Mouse (Mus musculus) cerebellum, postnatal 10 days (tissue): ENCODE measurements at regions not wholly inside any gene's neighbourhood (a gene's known extent, or its start where the extent isn't known, plus 50 kb on each side); places are given as distances from the start of the nearest gene placed in this dataset.

ENCODE experiments used
- DNase-seq, 2 experiments: peaks; one replicate each; pipeline ENCODE4 v3.0.0; 2021; ENCODE audit warnings: mixed read lengths in 2 of 2

DNA sequence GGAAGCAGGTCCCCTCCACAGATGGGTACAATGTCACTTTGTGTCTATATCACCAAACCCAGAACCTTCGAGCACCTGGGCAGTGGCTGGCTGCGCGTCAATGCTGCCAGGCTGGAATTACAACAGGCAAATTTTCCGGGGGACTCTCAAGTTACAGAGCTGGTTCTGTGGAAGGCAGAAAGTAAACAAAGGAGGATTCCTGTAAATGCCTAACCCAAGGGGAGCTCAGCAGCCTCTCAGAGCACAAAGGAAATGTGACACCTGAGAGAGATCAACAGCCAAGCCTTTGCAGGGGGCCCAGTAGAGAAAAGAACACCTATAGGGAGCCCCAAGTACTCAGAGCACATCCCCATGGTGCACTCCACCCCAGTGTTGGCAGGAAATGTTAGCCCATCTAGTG is 70.7 kb downstream of the Setd4 start:
- no peak for DNase-seq

DNA sequence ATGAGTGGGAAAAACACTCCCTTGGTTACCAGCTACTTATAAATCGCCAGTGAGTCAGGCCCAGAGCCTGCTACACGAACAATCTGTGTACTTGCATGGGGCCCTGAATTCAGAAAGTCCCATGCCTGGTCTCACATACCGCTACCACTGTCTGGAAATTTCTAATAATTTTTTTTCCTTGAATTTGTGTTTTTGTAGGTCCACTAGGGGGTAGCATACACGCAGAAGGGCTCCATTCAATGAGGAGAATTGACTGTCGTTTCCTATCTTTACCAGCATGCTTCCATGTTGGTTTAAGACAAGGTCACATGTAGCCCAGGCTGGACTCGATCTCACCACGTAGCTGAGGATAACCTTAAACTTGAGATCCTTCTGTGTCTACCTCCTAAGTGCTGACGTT is 71.9 kb downstream of the Setd4 start:
- DNase-seq, result no peak

DNA sequence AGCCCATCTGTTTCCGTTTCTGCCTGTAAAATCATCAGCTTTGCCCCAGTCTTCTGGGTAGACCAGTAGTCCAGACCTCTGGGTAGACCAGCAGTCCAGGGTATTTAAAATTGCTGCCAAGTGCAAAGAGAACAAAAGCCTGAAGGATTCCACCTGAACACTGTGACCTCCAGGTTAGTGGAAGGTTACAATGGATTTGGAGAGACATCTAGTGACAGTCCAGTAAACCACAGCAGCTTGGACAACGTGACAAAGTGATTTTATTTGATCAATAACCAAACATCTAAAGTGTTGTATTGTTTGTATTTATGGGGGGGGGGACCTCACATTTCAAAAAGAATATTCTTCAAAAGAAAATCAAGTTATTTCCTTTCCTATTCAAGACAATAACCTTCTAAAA is 81.4 kb downstream of the Setd4 start:
- peak in 1 of 2 experiments; percentile 19 for DNase-seq

DNA sequence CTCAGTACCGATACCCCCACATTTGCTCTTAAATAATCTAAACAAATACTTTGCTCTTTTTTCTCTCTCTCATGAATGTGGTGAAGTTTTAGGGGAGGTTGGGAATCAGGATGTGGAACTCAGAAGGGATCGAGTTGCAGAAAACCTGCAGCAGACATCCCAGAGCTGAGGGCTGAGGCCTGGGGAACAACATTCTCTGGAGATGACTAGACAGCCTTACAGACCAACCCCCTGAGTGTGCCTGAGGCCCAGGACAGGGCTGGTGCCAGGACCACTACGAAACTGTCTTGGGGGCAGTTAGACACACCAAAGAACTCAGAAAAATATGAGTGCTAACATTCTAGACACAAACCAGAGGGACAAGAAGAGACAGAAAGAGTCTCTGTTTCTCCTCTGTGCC is 83.4 kb downstream of the Setd4 start:
- DNase-seq, result no peak

DNA sequence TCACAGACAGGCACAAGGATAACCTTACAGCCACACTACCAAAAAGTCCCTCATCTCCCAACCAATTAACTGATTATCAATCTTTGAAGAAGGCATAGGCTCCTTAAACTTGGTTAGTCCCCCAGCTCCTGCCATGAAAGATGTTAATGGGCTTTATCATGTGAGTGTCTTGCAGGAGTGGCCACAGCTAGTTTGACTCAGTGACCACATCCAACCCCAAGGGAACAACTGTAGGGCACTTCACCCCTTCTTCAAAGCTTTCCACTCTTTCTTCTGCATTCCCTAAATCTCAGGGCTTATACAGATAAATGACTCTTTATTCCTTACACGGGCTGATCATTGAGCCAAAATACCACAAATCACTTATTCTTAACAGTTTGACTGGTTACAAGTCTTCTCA is 85.2 kb downstream of the Setd4 start:
- no peak for DNase-seq

DNA sequence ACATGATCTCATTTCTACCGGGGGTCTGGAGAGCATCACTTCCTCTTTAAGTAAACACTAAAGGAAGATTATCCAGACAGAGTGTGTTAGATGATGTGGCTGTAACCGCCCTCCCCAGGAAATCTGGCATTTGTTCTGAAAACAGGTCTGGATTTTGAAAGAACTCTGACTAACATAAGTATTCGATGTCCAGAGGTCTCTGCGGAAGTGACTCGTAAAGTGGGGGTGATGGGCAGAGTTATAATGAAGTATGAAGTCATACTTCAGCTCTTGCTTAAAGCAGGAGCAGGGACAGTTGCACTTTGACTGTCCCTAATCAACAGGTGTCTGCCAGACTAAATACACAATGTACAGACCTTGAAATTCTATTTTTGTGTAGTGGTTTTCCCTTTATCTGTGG is 87.1 kb downstream of the Setd4 start:
- DNase-seq, result no peak

DNA sequence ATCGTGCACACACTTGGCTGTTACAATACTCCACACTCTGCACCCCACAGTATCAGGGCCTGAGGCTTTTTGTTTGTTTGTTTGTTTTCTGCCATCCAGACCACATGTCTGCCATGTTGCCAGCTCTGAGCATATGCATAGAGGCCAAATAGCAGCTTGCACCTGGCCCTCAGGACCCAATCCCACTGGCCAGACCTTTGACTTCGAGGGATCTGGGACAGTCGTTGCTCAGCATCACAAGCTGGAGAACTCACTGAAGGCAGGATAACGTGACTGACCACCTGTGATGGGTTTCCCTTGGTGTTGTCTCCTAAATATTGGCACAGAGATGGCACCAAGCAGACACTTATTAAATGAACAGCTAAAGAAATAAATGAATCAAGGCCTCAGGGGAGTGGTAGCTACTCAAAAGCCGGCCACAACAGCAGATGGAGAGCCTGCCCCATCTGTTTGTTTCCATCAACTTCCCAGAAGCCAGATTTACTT is 88.4 kb downstream of the Setd4 start:
- peak; percentile 67 to 70 for DNase-seq

DNA sequence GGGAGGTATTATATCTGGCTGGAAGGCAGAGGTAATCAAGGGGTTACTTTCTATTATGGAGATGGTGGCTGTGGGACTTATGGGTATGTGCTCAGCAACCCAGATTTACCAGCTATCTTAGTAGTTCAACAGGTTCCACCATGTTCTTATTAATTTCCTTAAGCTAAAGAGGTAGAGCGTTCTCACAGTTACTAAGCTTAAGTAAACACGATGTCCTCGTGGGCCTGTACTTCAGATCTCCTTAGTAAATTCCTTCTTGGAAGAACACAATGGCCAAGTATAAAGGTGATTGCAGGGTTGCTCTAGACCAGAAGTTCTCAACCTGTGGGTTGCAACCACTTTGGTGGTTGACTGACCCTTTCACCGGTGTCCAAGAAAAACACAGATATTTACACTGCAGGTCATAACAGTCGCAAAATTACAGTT is 90.2 kb downstream of the Setd4 start:
- DNase-seq, result no peak

DNA sequence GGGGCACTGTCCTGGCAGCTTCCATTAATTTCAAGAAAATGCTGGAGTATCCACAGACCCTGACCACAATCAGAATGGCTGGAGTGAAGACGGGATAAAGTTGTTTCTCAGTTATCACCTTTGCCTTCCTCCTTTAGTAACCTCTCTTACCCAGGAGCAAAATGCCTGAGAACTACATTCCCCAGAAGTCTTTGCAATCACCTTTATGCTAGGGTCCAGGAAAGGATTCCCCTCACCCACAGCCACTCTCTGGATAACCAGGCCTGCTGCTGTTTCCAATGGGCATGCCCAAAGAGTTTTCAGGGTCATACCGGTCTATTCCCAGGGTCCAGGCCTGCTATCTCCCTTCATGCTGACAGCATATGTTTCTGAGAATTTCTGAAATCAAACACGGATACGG is 91.9 kb downstream of the Setd4 start:
- DNase-seq, result no peak

DNA sequence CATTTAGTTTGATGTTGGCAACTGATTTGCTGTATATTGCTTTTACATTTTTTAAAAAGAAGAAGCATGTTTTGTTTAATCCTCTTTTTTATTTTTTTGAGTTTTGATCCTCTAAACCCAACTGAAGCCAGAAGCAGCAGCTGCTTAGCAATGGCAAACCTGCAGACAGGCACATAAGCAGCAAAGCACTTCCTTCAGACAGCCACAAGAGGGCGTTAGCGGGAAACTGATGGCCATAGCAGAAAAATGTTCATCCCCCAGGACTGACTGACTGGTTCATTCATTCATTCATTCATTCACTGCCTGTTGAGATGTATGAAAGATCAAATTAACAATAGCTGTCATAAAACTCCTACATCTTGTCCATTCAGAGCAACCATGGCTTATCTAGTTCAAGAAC is 92.3 kb downstream of the Setd4 start:
- DNase-seq, result peak in 1 of 2 experiments; percentile 12

DNA sequence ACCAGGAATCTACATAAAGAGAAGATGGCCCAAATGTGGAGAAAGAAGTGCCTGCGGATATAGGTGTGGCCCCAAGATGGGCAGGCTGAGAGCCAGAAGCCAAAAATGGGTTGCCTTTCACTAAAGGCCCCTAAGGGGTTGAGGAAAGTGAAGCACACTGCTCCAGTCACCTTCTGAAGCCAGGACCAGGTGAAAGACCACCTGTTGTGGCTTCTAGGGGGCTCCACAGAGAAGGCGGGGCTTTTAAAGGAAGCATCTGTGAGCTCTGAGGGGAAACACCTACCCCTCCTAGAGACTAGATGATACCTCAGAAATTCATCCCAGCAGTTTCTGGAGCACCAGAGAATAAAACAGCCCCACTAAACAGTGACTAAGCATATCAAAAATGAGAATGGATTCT is 105.1 kb downstream of the Setd4 start:
- no peak for DNase-seq

DNA sequence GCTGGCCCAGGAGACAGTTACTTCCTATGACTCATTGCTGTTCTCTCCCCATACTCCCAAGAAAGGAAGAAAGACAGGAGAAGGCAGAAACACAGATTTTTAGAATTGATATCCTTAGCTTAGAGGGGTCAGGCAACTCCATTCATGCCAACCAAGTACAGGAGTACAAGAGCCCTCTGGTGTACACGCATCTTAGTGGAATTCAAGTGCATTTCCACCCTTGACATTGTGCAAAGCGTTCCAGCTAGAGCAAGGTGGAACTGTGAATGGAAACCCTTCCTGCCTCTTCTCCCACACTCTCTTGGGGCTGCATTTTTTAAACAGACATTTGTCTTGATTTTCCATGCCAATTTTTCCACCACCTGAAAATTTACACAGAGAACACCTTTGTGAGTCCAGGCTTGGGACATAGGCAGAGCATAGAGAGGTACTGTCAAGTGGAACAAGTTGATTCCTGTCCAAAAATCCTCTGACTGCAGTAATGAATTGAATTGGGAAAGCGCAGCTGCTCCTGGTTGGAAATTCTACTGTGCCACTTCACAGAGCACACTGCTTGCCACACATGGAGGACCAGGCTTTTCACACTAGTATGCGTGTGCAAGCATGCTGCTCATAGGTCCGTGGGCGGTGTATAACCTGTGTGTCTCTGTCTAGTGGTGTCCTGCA is 110.4 kb downstream of the Setd4 start:
- DNase-seq, result no peak

DNA sequence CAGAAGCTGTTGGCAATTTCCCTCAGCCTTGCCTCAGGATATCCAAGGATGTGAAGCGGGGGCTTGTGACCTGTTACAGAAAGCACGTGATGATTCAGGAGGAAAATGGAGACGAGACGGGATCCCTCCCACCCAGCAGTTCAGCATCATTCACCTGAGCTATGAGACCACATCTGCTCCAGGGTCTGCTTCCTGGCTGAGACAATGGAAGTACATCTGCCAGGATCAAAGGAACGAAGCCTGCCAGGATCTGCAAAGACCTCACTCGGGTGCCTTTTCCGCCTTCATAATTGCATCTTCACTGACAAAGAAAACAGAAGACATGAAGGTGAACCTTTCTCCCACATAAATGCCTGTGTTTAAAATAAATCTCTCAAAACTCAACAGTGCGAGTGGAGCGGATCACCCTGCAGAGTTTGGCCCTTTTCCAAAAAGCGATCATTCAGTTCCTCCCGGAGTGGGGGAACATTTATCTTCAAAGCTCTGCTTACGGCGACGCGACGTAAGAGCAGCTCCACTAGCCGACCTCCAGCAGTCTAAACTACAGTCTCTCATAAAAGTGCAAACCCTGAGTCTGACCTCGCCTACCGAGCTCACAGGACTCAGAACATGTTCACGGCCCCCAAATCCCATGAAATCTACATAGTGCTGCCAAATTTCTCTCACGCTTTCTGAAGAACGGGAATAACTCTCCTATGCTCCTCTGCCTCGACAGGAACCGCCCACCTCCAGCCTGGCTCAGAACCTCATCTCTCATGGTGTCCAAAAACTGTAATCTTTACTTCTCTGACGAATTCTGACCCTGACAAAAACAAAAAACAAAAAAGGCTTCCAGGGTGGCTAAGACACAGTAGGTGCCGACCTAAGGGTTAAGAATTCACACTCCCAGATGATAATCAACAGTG is 117.0 kb downstream of the Setd4 start:
- DNase-seq, result peak; percentile 29 to 45

DNA sequence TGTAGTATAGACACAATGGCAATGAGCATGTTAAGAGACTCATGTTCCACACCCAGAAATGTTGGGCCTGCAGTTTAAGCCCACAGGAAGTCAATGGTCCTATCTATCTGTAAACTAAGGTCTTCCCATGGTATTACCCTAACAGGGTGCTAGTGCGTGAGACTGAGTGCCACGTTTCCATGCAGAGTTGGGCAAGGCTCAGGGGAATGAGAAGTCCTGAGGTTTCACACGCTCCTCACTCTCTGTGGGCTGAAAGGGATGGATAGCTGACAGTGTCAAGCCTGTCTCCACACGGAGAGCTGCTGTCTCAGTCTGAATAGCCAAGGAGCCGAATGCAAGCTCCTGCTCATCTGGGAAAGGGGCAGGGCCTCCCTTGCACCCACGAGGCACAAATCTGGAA is 133.9 kb downstream of the Setd4 start:
- DNase-seq, result no peak

DNA sequence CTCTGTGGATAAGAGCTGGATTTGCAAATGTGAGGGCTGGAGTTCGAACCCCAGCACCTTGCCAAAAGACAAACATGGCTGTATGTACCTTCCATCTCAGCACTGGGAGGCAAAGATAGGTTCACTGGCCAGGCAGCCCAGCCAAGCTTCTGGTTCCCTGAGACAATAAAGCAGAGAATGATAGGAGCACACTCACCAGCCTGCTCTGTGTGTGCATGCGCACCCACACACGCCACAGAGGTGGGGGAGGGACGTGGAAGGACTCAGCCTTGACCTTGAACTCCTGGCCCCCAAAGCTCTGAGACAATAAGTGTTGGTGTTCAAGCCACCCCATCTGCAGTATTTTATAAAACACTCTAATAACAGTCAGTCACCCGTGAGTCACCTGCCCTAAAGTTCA is 138.1 kb downstream of the Setd4 start:
- no peak for DNase-seq

DNA sequence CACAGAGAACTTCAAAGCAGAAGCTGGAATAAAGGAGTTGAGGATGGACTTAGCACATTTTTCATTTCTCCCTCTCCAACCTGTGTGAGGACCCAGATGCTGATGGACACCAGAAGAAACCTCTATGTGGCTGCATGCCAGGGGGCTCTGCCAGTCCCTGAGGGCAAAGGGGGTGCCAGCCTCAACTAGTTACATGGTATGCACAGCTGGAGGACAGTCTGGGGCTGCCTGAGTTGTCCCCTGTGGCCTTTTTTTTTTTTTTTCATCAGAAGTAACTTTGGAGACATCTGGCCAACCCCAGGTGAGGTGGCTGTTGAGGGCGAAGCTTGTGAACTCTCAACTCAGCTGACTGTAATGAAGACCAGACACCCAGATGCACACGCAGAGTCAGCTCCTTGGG is 139.0 kb downstream of the Setd4 start:
- DNase-seq, result no peak

DNA sequence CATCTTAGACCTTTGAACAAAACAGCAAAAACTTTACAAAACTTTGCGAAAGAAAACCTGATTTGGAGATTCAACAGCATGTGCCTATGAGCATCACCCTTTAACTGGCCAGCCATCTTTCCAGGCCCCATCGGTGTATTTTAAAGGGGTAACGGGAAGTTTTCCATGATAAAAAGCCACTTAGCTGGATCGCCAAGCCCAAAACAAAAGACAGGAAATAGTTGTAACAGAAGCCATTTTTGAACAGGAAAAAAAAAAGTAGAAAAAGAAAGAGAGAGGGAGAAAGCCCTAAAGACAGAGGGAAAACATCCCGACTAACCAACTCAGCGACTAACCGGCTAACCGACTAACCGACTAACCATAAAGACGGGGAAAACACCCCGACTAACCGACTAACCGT is 140.5 kb downstream of the Setd4 start:
- no peak for DNase-seq

DNA sequence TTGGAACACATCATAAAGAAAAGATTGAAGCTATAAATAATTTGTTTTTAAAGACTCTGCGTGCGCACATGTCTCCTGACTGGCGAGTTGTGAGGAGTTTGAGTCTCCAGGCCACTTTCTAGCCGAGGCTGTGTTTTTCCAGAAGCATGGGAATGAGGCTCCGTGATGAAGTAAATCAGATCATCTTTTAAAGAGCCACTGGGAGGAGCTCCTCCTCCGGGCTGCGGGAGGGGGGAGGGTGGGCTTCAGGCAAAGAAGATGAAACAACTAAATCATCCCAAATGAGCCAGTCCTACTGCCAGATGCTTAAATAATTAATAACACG is 141.6 kb downstream of the Setd4 start:
- no peak for DNase-seq

DNA sequence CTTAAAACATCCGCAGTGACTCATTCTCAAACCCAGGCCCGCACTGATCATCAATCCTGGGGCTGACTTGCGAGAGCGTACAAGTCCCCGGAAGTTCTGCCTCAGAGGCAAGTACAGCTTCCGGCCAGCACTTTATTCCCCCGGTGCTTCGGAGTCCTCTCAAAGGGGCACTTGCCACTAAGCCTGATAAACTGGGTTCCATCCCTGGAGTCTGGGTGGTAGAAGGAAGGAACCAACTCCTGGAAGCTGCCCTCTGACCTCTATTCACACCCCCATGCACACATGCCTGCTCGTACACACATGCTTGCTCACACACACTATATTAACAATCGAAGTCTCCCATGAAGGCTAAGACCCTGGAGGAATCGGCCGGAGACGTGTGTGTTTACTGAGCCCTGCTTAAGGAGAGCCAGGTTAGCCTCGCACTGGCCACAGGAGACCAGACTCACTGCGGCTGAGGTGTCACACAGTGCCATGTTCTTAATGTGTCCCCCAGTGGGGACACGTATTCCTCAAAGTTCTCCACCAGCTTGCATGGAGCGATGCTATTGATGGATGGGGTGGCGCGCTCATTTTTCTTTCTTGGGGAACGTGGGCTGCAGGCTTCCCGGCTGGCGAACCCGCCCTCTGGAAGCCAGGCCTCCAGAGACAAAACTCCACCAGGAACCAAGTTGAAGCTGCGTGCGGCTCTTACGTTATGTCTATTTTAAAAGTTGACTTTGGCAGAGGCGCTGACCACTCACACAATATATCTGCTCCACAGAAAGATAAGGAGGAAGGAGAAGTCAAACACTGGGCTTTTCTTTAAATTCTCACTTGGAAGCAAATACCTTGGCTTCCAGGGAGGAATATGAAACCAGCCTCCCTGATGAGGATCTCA is 142.2 kb downstream of the Setd4 start:
- DNase-seq, result no peak

DNA sequence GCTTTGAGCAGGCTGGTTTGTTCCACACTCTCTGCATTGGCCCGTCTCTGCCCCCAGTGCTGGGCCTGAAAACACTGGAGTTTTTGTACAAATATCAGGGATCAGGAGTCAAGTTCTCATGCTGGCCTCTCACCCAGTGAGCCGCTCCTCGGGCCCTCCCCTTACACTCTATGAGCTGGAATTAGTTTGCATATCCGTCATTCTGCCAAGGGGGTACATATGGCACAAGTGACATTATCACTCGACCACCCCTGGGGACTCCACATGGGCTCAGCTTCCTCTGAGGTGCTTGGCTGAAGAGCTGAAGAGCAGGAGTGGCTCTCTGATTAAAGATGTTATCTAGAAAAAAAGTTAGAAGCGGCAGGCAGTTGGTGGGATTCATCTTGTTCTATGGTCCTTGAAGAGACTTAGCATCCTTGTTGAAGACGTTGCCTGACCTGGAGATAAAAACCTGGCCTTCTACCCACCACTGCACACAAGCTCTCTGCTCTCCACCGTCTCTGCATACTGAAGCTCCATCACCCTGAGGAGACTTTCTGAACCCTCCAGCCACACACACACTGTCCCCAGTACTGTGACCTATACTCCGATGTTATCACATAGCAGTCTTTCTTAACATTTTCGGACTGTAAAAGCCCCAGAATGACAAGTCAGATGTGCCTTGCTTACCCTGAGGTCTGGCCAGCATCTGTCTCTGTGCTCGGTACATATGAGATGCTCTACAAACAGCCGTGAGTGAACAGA is 144.2 kb downstream of the Setd4 start:
- DNase-seq, result peak in 1 of 2 experiments; percentile 44

DNA sequence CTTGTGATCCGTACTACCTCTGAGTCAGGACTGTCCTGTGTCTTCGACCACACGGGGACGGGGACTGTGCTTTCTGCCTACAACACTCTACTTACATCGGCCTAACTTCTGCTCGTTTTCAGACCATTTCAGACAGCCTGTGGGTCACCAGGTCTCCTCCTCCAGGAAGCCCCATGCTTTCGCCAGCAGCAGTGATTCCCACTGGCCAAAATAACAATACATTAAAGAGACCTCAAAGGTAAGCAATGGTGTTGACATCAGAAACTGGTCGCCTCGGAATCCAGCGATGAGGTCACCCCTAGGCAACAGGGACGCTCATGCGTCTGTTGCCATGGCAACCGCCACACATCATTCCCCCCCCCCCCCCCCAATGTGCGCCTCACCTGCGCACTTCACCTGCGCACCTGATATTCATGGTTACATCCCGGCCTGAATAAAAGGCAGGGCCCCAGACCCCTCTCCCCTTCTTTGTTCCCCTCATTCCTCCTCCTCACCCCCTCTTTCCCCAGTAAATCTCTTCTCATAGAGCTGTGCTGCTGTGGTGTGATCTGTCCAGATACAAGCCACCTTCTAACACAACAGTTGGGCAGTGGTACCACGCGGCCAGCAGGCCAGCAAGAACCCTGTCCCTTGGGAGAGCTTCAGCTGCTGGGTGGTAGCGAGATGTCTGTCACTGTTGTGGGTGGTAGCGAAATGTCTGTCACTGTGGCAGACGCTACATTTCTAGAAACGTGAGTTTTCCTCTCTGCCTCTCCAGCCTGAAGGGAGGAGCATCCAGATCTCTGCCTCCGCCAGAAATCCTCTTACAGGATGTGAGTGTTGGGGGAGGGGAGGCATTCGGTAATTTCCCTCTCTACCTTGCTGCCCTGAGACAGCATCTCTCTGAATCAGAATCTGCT is 145.0 kb downstream of the Setd4 start:
- peak; percentile 53 to 64 for DNase-seq
